Mouse (Mus musculus): ENCODE results near the gene Zfp280b.

DNA sequence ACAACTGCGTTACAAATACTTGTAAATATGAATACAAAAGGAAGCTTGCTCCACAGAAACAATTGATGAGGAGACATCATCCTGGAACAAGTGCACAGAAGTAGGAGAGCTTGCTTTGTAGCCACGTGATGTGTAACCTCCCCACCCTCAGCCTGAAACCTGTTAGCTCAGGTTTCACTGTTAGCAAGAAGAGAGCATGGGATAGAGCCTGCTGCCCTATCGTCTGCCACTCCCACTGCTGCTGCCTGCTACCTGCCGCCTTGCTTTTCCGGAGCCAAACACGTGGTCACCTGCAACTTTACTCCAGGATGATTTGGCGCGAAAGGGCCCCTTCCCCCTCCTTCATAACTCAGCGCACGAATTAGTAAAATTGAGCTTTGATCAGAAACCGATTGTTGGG lies 19.4 kb downstream of the Zfp280b start:
- TF ChIP-seq CTCF (IDR thresholded peaks at IDR 0.05; ENCODE audit: control insufficient read depth, insufficient read depth, low read length) = no peak
- TF ChIP-seq POLR2A (IDR thresholded peaks at IDR 0.05; ENCODE audit: borderline replicate concordance, control insufficient read depth, low read depth, low read length) = no peak
